Mouse (Mus musculus) heart, embryonic 13.5 days (tissue): ENCODE data around the gene Ccdc162. TPM values are rescaled to one million over a fixed set of nuclear protein-coding genes. Genes with fewer than 3 reads are reported as not detected.

Experiments
- ATAC-seq: fragments of 200-750 bp; cut with Nextera tagmentation; 2 replicates; pipeline ENCODE4 v1.8.0; 2017; ENCODE audit warnings: moderate TSS enrichment; ENCODE audit not compliant: insufficient number of reproducible peaks, low FRiP score, low TSS enrichment; ENCODE audit errors: extremely low read depth
- H3K27ac ChIP-seq: fragments of 300-500 bp; sonication (generic); replicated peaks from 2 replicates; pipeline ENCODE4 v1.5.1; 2015; ENCODE audit warnings: moderate library complexity, mild to moderate bottlenecking, inconsistent platforms
- H3K27me3 ChIP-seq: fragments of 300-500 bp; sonication (generic); replicated peaks from 2 replicates; pipeline ENCODE4 v1.6.1; 2015; ENCODE audit warnings: mild to moderate bottlenecking, inconsistent platforms
- H3K36me3 ChIP-seq: fragments of 300-500 bp; sonication (generic); 2 replicates; pipeline ENCODE4 v1.6.1; 2015; ENCODE audit warnings: mild to moderate bottlenecking, inconsistent platforms
- H3K4me1 ChIP-seq: fragments of 300-500 bp; sonication (generic); 2 replicates; pipeline ENCODE4 v1.6.1; 2015; ENCODE audit warnings: inconsistent platforms
- H3K4me2 ChIP-seq: fragments of 300-500 bp; sonication (generic); 2 replicates; pipeline ENCODE4 v1.6.1; 2015; ENCODE audit warnings: inconsistent platforms, mild to moderate bottlenecking, moderate library complexity
- H3K4me3 ChIP-seq: fragments of 300-500 bp; sonication (generic); 2 replicates; pipeline ENCODE4 v1.5.1; 2015; ENCODE audit warnings: moderate library complexity, mild to moderate bottlenecking, inconsistent platforms
- H3K9ac ChIP-seq: fragments of 300-500 bp; sonication (generic); 2 replicates; pipeline ENCODE4 v1.6.1; 2015; ENCODE audit warnings: inconsistent platforms, mild to moderate bottlenecking, moderate library complexity
- H3K9me3 ChIP-seq: fragments of 300-500 bp; sonication (generic); 2 replicates; pipeline ENCODE4 v1.6.1; 2016; ENCODE audit warnings: inconsistent platforms
- WGBS: fragments of 180-500 bp; shearing (Covaris S2); methylation state at CpG from one replicate; pipeline ENCODE4 v1.1.7; 2015; ENCODE audit warnings: mixed read lengths; 5-methylcytosine and 5-hydroxymethylcytosine counted together
- polyA plus RNA-seq: library from polyadenylated mRNA; unstranded; fragments of >200 nt; fragmentation: Nextera tagmentation; extraction: Ambion mirVana; gene quantifications from 2 replicates; pipeline ENCODE4 v1.2.1, GENCODE M21; 2015

Gene Ccdc162
- polyA plus RNA-seq, 1 experiment from 2014 or later: 0.27 TPM

- Histone ChIP-seq H3K36me3 (peaks cover 74% of the 10 kb centered on the region), H3K9me3 (no peaks in the 10 kb centered on the region), H3K27ac (no peak overlapping the region), H3K4me2 (no peak overlapping the region), H3K9ac (no peak overlapping the region), H3K27me3 (no peaks in the 10 kb centered on the region), H3K4me1 (no peaks in the 10 kb centered on the region), H3K4me3 (no peak overlapping the region)
- ATAC-seq: no peak
- whole genome bisulfite sequencing: 91% methylated on average over 2 of the region's 2 CpGs
Observed at GRCm38 (mm10) chr10:41535991-41536390, 180.4 kb downstream of the Ccdc162 start.

- Histone ChIP-seq H3K4me2 (no peak overlapping the region), H3K36me3 (peaks cover 82% of the 10 kb centered on the region), H3K9me3 (no peaks in the 10 kb centered on the region), H3K4me1 (peaks cover 3% of the 10 kb centered on the region; the same call in 1 of the 2 replicates), H3K27ac (no peak overlapping the region), H3K4me3 (no peak overlapping the region), H3K27me3 (no peaks in the 10 kb centered on the region), H3K9ac (no peak overlapping the region)
- WGBS: 88% methylated on average over 5 of the region's 5 CpGs
- ATAC-seq: no peak
Observed at GRCm38 (mm10) chr10:41529972-41530371, 186.5 kb downstream of the Ccdc162 start.

GRCm38 (mm10) chr10:41525696-41526095, 190.7 kb downstream of the Ccdc162 start:
- 86% methylated on average over 1 of the region's 1 CpGs for WGBS
- no peak overlapping the region for H3K4me2 ChIP-seq
- H3K9ac ChIP-seq: no peak overlapping the region
- no peak for ATAC-seq
- no peaks in the 10 kb centered on the region for H3K9me3 ChIP-seq
- H3K27ac ChIP-seq: no peak overlapping the region
- no peak overlapping the region for H3K4me3 ChIP-seq
- H3K27me3 ChIP-seq: no peaks in the 10 kb centered on the region
- H3K4me1 ChIP-seq: peaks cover 34% of the 10 kb centered on the region
- peaks cover 69% of the 10 kb centered on the region for H3K36me3 ChIP-seq

- Histone ChIP-seq H3K4me3 (no peak overlapping the region), H3K9ac (no peak overlapping the region), H3K4me2 (0 out of 2 replicates have a peak overlapping the region, but pooled peaks have one; percentile 5), H3K36me3 (peaks cover 48% of the 10 kb centered on the region), H3K27me3 (no peaks in the 10 kb centered on the region), H3K4me1 (peaks cover 36% of the 10 kb centered on the region), H3K9me3 (no peaks in the 10 kb centered on the region), H3K27ac (no peak overlapping the region)
- ATAC-seq: no peak
- WGBS: 81% methylated on average over 3 of the region's 3 CpGs
Observed at GRCm38 (mm10) chr10:41523386-41523785, 193.0 kb downstream of the Ccdc162 start.

- Histone ChIP-seq H3K4me2 (peak overlapping the region; percentile 94), H3K36me3 (peaks cover 28% of the 10 kb centered on the region), H3K4me3 (peak overlapping the region; percentile 95), H3K4me1 (peaks cover 35% of the 10 kb centered on the region), H3K9me3 (no peaks in the 10 kb centered on the region), H3K27me3 (no peaks in the 10 kb centered on the region), H3K27ac (peak overlapping the region; percentile 97; the same call in 1 of the 2 replicates), H3K9ac (peak overlapping the region; percentile 99)
- no peak for ATAC-seq
- 2% methylated on average over 5 of the region's 5 CpGs for WGBS
Observed at GRCm38 (mm10) chr10:41520410-41520673, 196.1 kb downstream of the Ccdc162 start.

- Histone ChIP-seq H3K9ac (peak overlapping the region; percentile 99), H3K4me3 (peak overlapping the region; percentile 95), H3K36me3 (peaks cover 24% of the 10 kb centered on the region), H3K4me2 (peak overlapping the region; percentile 94), H3K27me3 (no peaks in the 10 kb centered on the region), H3K27ac (peak overlapping the region; percentile 97), H3K4me1 (peaks cover 36% of the 10 kb centered on the region), H3K9me3 (no peaks in the 10 kb centered on the region)
- under 1% methylated on average over 61 of the region's 65 CpGs for WGBS
- ATAC-seq: peak; percentile 45
Observed at GRCm38 (mm10) chr10:41519640-41520409, 196.6 kb downstream of the Ccdc162 start.

GRCm38 (mm10) chr10:41518981-41519618, 197.3 kb downstream of the Ccdc162 start, which contains the start of gene Cd164:
Gene Cd164 (plus strand): TSS chr10:41519414.
- ATAC-seq: peak; percentile 92
- Histone ChIP-seq H3K4me1 (peaks cover 43% of the 10 kb centered on the region), H3K9ac (peak within 1 kb of the TSS; percentile 99), H3K27me3 (no peaks in the 10 kb centered on the region), H3K4me3 (peak within 1 kb of the TSS; percentile 95), H3K27ac (peak within 1 kb of the TSS; percentile 97), H3K36me3 (peaks cover 17% of the 10 kb centered on the region), H3K4me2 (peak within 1 kb of the TSS; percentile 94), H3K9me3 (no peaks in the 10 kb centered on the region)
- WGBS: under 1% methylated on average over 68 of the region's 69 CpGs

- Histone ChIP-seq H3K4me2 (peak overlapping the region; percentile 94), H3K27ac (peak overlapping the region; percentile 97), H3K4me3 (peak overlapping the region; percentile 95), H3K27me3 (no peaks in the 10 kb centered on the region), H3K36me3 (peaks cover 11% of the 10 kb centered on the region), H3K9me3 (no peaks in the 10 kb centered on the region), H3K4me1 (peaks cover 44% of the 10 kb centered on the region), H3K9ac (peak overlapping the region; percentile 99)
- ATAC-seq: peak; percentile 22; the same call in 1 of the 2 replicates
- under 1% methylated on average over 23 of the region's 23 CpGs for WGBS
Observed at GRCm38 (mm10) chr10:41518508-41518980, 197.9 kb downstream of the Ccdc162 start.

- no peak overlapping the region for H3K9ac ChIP-seq
- peaks cover 17% of the 10 kb centered on the region for H3K4me1 ChIP-seq
- no peak for ATAC-seq
- no peaks in the 10 kb centered on the region for H3K27me3 ChIP-seq
- no peak overlapping the region for H3K27ac ChIP-seq
- H3K4me2 ChIP-seq: no peak overlapping the region
- no peaks in the 10 kb centered on the region for H3K36me3 ChIP-seq
- H3K4me3 ChIP-seq: no peak overlapping the region
- no peaks in the 10 kb centered on the region for H3K9me3 ChIP-seq
Observed at GRCm38 (mm10) chr10:41514921-41515320, 201.5 kb downstream of the Ccdc162 start.

- peaks cover 17% of the 10 kb centered on the region for H3K4me1 ChIP-seq
- no peak overlapping the region for H3K4me2 ChIP-seq
- H3K9me3 ChIP-seq: no peaks in the 10 kb centered on the region
- no peaks in the 10 kb centered on the region for H3K27me3 ChIP-seq
- no peaks in the 10 kb centered on the region for H3K36me3 ChIP-seq
- H3K4me3 ChIP-seq: no peak overlapping the region
- no peak overlapping the region for H3K27ac ChIP-seq
- 47% methylated on average over 4 of the region's 4 CpGs for WGBS
- no peak for ATAC-seq
- no peak overlapping the region for H3K9ac ChIP-seq
Observed at GRCm38 (mm10) chr10:41514301-41514700, 202.1 kb downstream of the Ccdc162 start.

GRCm38 (mm10) chr10:41509160-41509559, 207.3 kb downstream of the Ccdc162 start:
- Histone ChIP-seq H3K36me3 (no peaks in the 10 kb centered on the region), H3K9ac (no peak overlapping the region), H3K27ac (no peak overlapping the region), H3K27me3 (no peaks in the 10 kb centered on the region), H3K4me2 (no peak overlapping the region), H3K4me3 (no peak overlapping the region), H3K4me1 (peaks cover 12% of the 10 kb centered on the region), H3K9me3 (no peaks in the 10 kb centered on the region)
- no peak for ATAC-seq
- 25% methylated on average over 2 of the region's 2 CpGs for WGBS
